8 mouse cellular contexts compared by ENCODE assay signal in genomic region chr9:75361699-75362098, GRCm38 (mm10). TPM values are rescaled to one million over a fixed set of nuclear protein-coding genes. Genes with fewer than 3 reads are reported as not detected.
DNase-seq lines count a peak whose midpoint lies in the region; TF ChIP-seq lines count a peak whose summit lies in the region.

No protein-coding gene starts in this region.

- H3K4me1 ChIP-seq in cerebellum, adult 2 months (ENCODE audit: control insufficient read depth, insufficient read depth, low read length) = no peaks in the 10 kb centered on the region
- H3K4me1 ChIP-seq in lung, adult 2 months (ENCODE audit: control insufficient read depth, insufficient read depth, low read length) = no peaks in the 10 kb centered on the region

- TF ChIP-seq CTCF in cerebellum, adult 2 months (IDR thresholded peaks at IDR 0.05; ENCODE audit: borderline replicate concordance, insufficient read depth, low read depth, low read length) = peak; percentile 81
- TF ChIP-seq CTCF in lung, adult 2 months (IDR thresholded peaks at IDR 0.05; ENCODE audit: insufficient read depth, low read length) = peak; percentile 71

- 11% methylated on average over 5 of the region's 5 CpGs for WGBS in cerebellum, adult 2 months
- 7% methylated on average over 5 of the region's 5 CpGs for WGBS in lung, adult 2 months

- H3K27me3 ChIP-seq in cerebellum, adult 2 months (ENCODE audit: control insufficient read depth, insufficient read depth, low read length) = no peaks in the 10 kb centered on the region

- no peak for TF ChIP-seq POLR2A in cerebellum, adult 2 months (IDR thresholded peaks at IDR 0.05; ENCODE audit: borderline replicate concordance, insufficient read depth, low read length)
- no peak for TF ChIP-seq POLR2A in lung, adult 2 months (IDR thresholded peaks at IDR 0.05; ENCODE audit: borderline replicate concordance, extremely low read depth, low read depth, low read length)

- no peak overlapping the region for H3K27ac ChIP-seq in cerebellum, adult 2 months (ENCODE audit: insufficient read depth, low read length)

- no peak overlapping the region for H3K4me3 ChIP-seq in cerebellum, adult 2 months (replicated peaks; ENCODE audit: insufficient read depth, low read depth, low read length)
- no peak overlapping the region for H3K4me3 ChIP-seq in lung, adult 2 months (replicated peaks; ENCODE audit: extremely low read depth, low read depth, low read length)

- DNase-seq in A20 (ENCODE audit: low read depth, low spot score) (peak; percentile 76), MN1 (ENCODE audit: low spot score) (peak; percentile 66)
- peak; percentile 71 to 76 for DNase-seq in cerebellum, adult 2 months
- peak; percentile 26 to 42 for DNase-seq in gastrocnemius, adult 8-10 months (ENCODE audit: low spot score in 2 of 2)
- DNase-seq in kidney, adult 8-10 months = peak; percentile 21 to 58
- peak; percentile 80 for DNase-seq in lung, adult 2 months
- peak; percentile 52 for DNase-seq in retina, adult 2 months (ENCODE audit: low read depth, low spot score)
- DNase-seq in urinary bladder, adult 18-20 months (ENCODE audit: low spot score in 2 of 2) = peak; percentile 62 to 67

RNA-seq across cellular contexts. Expression of gene Bcl2l10, which starts 14.1 kb away (rescaled TPM):
- polyA plus RNA-seq in cerebellum, adult 2 months (2012; rRNA removed) = 0.17 and 0.25 TPM in 2 replicates
- not detected for total RNA-seq in gastrocnemius, adult 8-10 months (2022)
- polyA plus RNA-seq in lung, adult 2 months (2012; rRNA removed) = 0.09 TPM in 1 of 2 replicates, not detected in the other

RNA-seq across cellular contexts. Expression of gene Mapk6, which starts 48.1 kb away (rescaled TPM):
- 71.3 and 76.0 TPM in 2 replicates for polyA plus RNA-seq in cerebellum, adult 2 months (2012; rRNA removed)
- total RNA-seq in gastrocnemius, adult 8-10 months (2022) = 10 to 100 TPM; 28.5 to 36.0 (median 30.5) TPM
- polyA plus RNA-seq in lung, adult 2 months (2012; rRNA removed) = 14.5 and 25.2 TPM in 2 replicates

RNA-seq across cellular contexts. Expression of gene Gnb5, which starts 55.6 kb away (rescaled TPM):
- polyA plus RNA-seq in cerebellum, adult 2 months (2012; rRNA removed) = 194 and 215 TPM in 2 replicates
- 10 to 100 TPM in 3 of 4 experiments, 1 to 10 TPM in 1; 8.9 to 13.8 (median 12.0) TPM for total RNA-seq in gastrocnemius, adult 8-10 months (2022)
- polyA plus RNA-seq in lung, adult 2 months (2012; rRNA removed) = 12.4 and 15.4 TPM in 2 replicates

Comparison
In these comparisons a context has a peak if more than half of its experiments do, and no peak if none do; other contexts are left out.
1. RNA of gene Gnb5, which starts 55.6 kb away (polyA plus RNA-seq): 194 to 215 TPM in cerebellum, adult 2 months; 12.4 to 15.4 TPM in lung, adult 2 months; every median in the first group is over 10 times any median in the second.
2. Peak in every context shown above with its lines, with median percentiles within 50 percentile points of each other: DNase-seq.